Comparison of ENCODE assay signal across 8 mouse cellular contexts in genomic region chr6:126704430-126704829, GRCm38 (mm10). TPM values are rescaled to one million over a fixed set of nuclear protein-coding genes. Genes with fewer than 3 reads are reported as not detected.
DNase-seq lines count a peak whose midpoint lies in the region; ATAC-seq and TF ChIP-seq lines count a peak whose summit lies in the region.
"Had no signal": no experiment of that assay in that cellular context is flagged by ENCODE, and none has a peak within 500 bp of the region (broad histone marks: within the 10 kb centered on the region; RNA-seq: fewer than 3 reads in every experiment).

No protein-coding gene starts in this region.

- no peaks in the 10 kb centered on the region for H3K9me3 ChIP-seq in liver, postnatal 0 days (ENCODE audit: low read length)
- H3K9me3 ChIP-seq in liver, embryonic 12.5 days (replicated peaks), result no peaks in the 10 kb centered on the region
- H3K9me3 ChIP-seq: megakaryocyte, embryonic 14.5 days had no signal

- no peak overlapping the region for H3K9ac ChIP-seq in liver, postnatal 0 days (replicated peaks)
- no peak overlapping the region for H3K9ac ChIP-seq in liver, embryonic 12.5 days

- H3K4me1 ChIP-seq in liver, postnatal 0 days (ENCODE audit: insufficient read depth), result 0 out of 2 replicates have a peak, but pooled peaks cover 3% of the 10 kb centered on the region
- no peaks in the 10 kb centered on the region for H3K4me1 ChIP-seq in liver, embryonic 12.5 days

- no peak for TF ChIP-seq EP300 in liver, postnatal 0 days (IDR thresholded peaks at IDR 0.05; ENCODE audit: low read depth)

- no peak overlapping the region for H3K4me3 ChIP-seq in liver, postnatal 0 days (ENCODE audit: low read depth, low read length)
- no peak overlapping the region for H3K4me3 ChIP-seq in liver, embryonic 12.5 days
- H3K4me3 ChIP-seq: megakaryocyte, embryonic 14.5 days had no signal

- no peak overlapping the region for H3K4me2 ChIP-seq in liver, postnatal 0 days (ENCODE audit: low read depth, low read length)
- H3K4me2 ChIP-seq in liver, embryonic 12.5 days, result no peak overlapping the region

- no peaks in the 10 kb centered on the region for H3K36me3 ChIP-seq in liver, postnatal 0 days (replicated peaks; ENCODE audit: insufficient read depth, low read length)
- H3K36me3 ChIP-seq in liver, embryonic 12.5 days, result no peaks in the 10 kb centered on the region

- no peak for ATAC-seq in liver, postnatal 0 days
- no peak for ATAC-seq in liver, embryonic 12.5 days

- H3K27me3 ChIP-seq in liver, postnatal 0 days (ENCODE audit: insufficient read depth, low read length), result peaks cover 5% of the 10 kb centered on the region; the same call in 1 of the 2 replicates
- H3K27me3 ChIP-seq in liver, embryonic 12.5 days (replicated peaks), result peaks cover 27% of the 10 kb centered on the region; the same call in 1 of the 2 replicates

- 23% methylated on average over 4 of the region's 4 CpGs for WGBS in liver, postnatal 0 days (ENCODE audit: insufficient replicate concordance)
- 24% methylated on average over 4 of the region's 4 CpGs for WGBS in liver, embryonic 12.5 days (ENCODE audit: insufficient replicate concordance)

- no peak overlapping the region for H3K27ac ChIP-seq in liver, postnatal 0 days (ENCODE audit: low read depth)
- no peak overlapping the region for H3K27ac ChIP-seq in liver, embryonic 12.5 days

- DNase-seq in liver, postnatal 0 days, result no peak
- DNase-seq in ZHBTc4 (ENCODE audit: low read depth, low spot score), result peak; percentile 80
- peak; percentile 59 to 73 for DNase-seq in cerebellum, postnatal 14 days
- peak; percentile 70 for DNase-seq in mesoderm, embryonic 11.5 days (ENCODE audit: low read depth, low spot score)
- no peak for DNase-seq in adrenal gland, postnatal 14 days
- DNase-seq in gastrocnemius, adult 18-20 months (ENCODE audit: low spot score), result no peak

- TF ChIP-seq CTCF in liver, postnatal 0 days (IDR thresholded peaks at IDR 0.05; ENCODE audit: low read depth), result peak; percentile 50

RNA-seq across cellular contexts. Expression of gene Kcna6, which starts 36.0 kb away (rescaled TPM):
- 0.05 TPM in 1 of 2 replicates, not detected in the other for polyA plus RNA-seq in liver, postnatal 0 days (2015; fragmentation: Nextera tagmentation; extraction: Ambion mirVana)
- polyA plus RNA-seq in liver, embryonic 12.5 days (2016; fragmentation: Nextera tagmentation; extraction: Ambion mirVana), result 0.45 and 0.50 TPM in 2 replicates
- 2.3 and 3.9 TPM in 2 replicates for total RNA-seq in adrenal gland, postnatal 14 days (2021)
- total RNA-seq in gastrocnemius, adult 18-20 months (2021), result under 1 TPM; 0.37 to 0.38 TPM

RNA-seq across cellular contexts. Expression of gene Kcna1, which starts 58.2 kb away (rescaled TPM):
- not detected in 2 replicates for polyA plus RNA-seq in liver, postnatal 0 days (2015; fragmentation: Nextera tagmentation; extraction: Ambion mirVana)
- 0.15 and 0.22 TPM in 2 replicates for polyA plus RNA-seq in liver, embryonic 12.5 days (2016; fragmentation: Nextera tagmentation; extraction: Ambion mirVana)
- 2.8 and 3.6 TPM in 2 replicates for total RNA-seq in adrenal gland, postnatal 14 days (2021)
- total RNA-seq in gastrocnemius, adult 18-20 months (2021), result 1 to 10 TPM; 1.9 to 2.0 TPM

Comparison
In these comparisons a context has a peak if more than half of its experiments do, and no peak if none do; other contexts are left out.
1. DNase-seq: peak in ZHBTc4 (single experiment), cerebellum, postnatal 14 days (2 of 2) and mesoderm, embryonic 11.5 days (single experiment); none in liver, postnatal 0 days (single experiment), adrenal gland, postnatal 14 days (single experiment) and gastrocnemius, adult 18-20 months (single experiment).